Mouse (Mus musculus): ENCODE results near the gene Tgfbr3. TPM values are rescaled to one million over a fixed set of nuclear protein-coding genes. Genes with fewer than 3 reads are reported as not detected.

The Tgfbr3 gene
- polyA plus RNA-seq, 1 experiment from 2014 or later: 5.7 TPM

GRCm38 (mm10) chr5:107079146-107079638, 210.2 kb downstream of the Tgfbr3 start:
- 83% methylated on average over 11 of the region's 11 CpGs for WGBS
- no peak overlapping the region for H3K4me3 ChIP-seq
- H3K27me3 ChIP-seq (ENCODE audit: poor library complexity, severe bottlenecking): no peaks in the 10 kb centered on the region; the same call in 1 of the 2 replicates
- DNase-seq (ENCODE audit: extremely low spot score, low spot score): no peak
- H3K4me1 ChIP-seq: peaks cover 27% of the 10 kb centered on the region
- peak overlapping the region; percentile 30 for H3K27ac ChIP-seq
- H3K36me3 ChIP-seq (replicated peaks): no peaks in the 10 kb centered on the region
- H3K9me3 ChIP-seq: no peaks in the 10 kb centered on the region

- no peak for DNase-seq (ENCODE audit: extremely low spot score, low spot score)
- H3K9me3 ChIP-seq: no peaks in the 10 kb centered on the region
- 95% methylated on average over 3 of the region's 3 CpGs for WGBS
- H3K4me3 ChIP-seq: no peak overlapping the region
- H3K4me1 ChIP-seq: peaks cover 35% of the 10 kb centered on the region
- H3K27me3 ChIP-seq (ENCODE audit: poor library complexity, severe bottlenecking): no peaks in the 10 kb centered on the region; the same call in 1 of the 2 replicates
- no peak overlapping the region for H3K27ac ChIP-seq
- H3K36me3 ChIP-seq (replicated peaks): no peaks in the 10 kb centered on the region
These were observed 211.1 kb downstream of the Tgfbr3 start for GRCm38 (mm10) chr5:107078361-107078760.

GRCm38 (mm10) chr5:107077900-107078299, 211.5 kb downstream of the Tgfbr3 start:
- H3K36me3 ChIP-seq (replicated peaks): no peaks in the 10 kb centered on the region
- no peak overlapping the region for H3K27ac ChIP-seq
- H3K27me3 ChIP-seq (ENCODE audit: poor library complexity, severe bottlenecking): no peaks in the 10 kb centered on the region; the same call in 1 of the 2 replicates
- H3K4me3 ChIP-seq: no peak overlapping the region
- no peaks in the 10 kb centered on the region for H3K9me3 ChIP-seq
- H3K4me1 ChIP-seq: peaks cover 40% of the 10 kb centered on the region
- whole genome bisulfite sequencing: 92% methylated on average over 7 of the region's 7 CpGs
- DNase-seq (ENCODE audit: extremely low spot score, low spot score): no peak

GRCm38 (mm10) chr5:107074980-107075583, 214.3 kb downstream of the Tgfbr3 start:
- no peaks in the 10 kb centered on the region for H3K9me3 ChIP-seq
- WGBS: 85% methylated on average over 13 of the region's 13 CpGs
- no peaks in the 10 kb centered on the region for H3K36me3 ChIP-seq (replicated peaks)
- peaks cover 35% of the 10 kb centered on the region for H3K4me1 ChIP-seq
- H3K27ac ChIP-seq: no peak overlapping the region
- DNase-seq (ENCODE audit: extremely low spot score, low spot score): no peak
- no peak overlapping the region for H3K4me3 ChIP-seq
- H3K27me3 ChIP-seq (ENCODE audit: poor library complexity, severe bottlenecking): no peaks in the 10 kb centered on the region; the same call in 1 of the 2 replicates

GRCm38 (mm10) chr5:107074350-107074749, 215.1 kb downstream of the Tgfbr3 start:
- Histone ChIP-seq H3K27me3 (ENCODE audit: poor library complexity, severe bottlenecking) (no peaks in the 10 kb centered on the region; the same call in 1 of the 2 replicates), H3K27ac (no peak overlapping the region), H3K4me1 (peaks cover 28% of the 10 kb centered on the region), H3K36me3 (replicated peaks) (no peaks in the 10 kb centered on the region), H3K9me3 (no peaks in the 10 kb centered on the region), H3K4me3 (no peak overlapping the region)
- WGBS: 49% methylated on average over 4 of the region's 4 CpGs
- no peak for DNase-seq (ENCODE audit: extremely low spot score, low spot score)

GRCm38 (mm10) chr5:107073536-107073935, 215.9 kb downstream of the Tgfbr3 start:
- Histone ChIP-seq H3K36me3 (replicated peaks) (no peaks in the 10 kb centered on the region), H3K27me3 (ENCODE audit: poor library complexity, severe bottlenecking) (no peaks in the 10 kb centered on the region), H3K9me3 (no peaks in the 10 kb centered on the region), H3K4me3 (no peak overlapping the region), H3K27ac (no peak overlapping the region), H3K4me1 (peaks cover 23% of the 10 kb centered on the region)
- no peak for DNase-seq (ENCODE audit: extremely low spot score, low spot score)
- 46% methylated on average over 3 of the region's 3 CpGs for WGBS

- WGBS: 91% methylated on average over 5 of the region's 5 CpGs
- no peaks in the 10 kb centered on the region for H3K36me3 ChIP-seq (replicated peaks)
- no peak for DNase-seq (ENCODE audit: extremely low spot score, low spot score)
- H3K4me1 ChIP-seq: peaks cover 7% of the 10 kb centered on the region
- no peak overlapping the region for H3K4me3 ChIP-seq
- H3K27ac ChIP-seq: no peak overlapping the region
- H3K27me3 ChIP-seq (ENCODE audit: poor library complexity, severe bottlenecking): no peaks in the 10 kb centered on the region
- no peaks in the 10 kb centered on the region for H3K9me3 ChIP-seq
These were observed 221.3 kb downstream of the Tgfbr3 start for GRCm38 (mm10) chr5:107068146-107068545.

GRCm38 (mm10) chr5:107067531-107067930, 221.9 kb downstream of the Tgfbr3 start:
- Histone ChIP-seq H3K4me3 (no peak overlapping the region), H3K27ac (no peak overlapping the region), H3K27me3 (ENCODE audit: poor library complexity, severe bottlenecking) (no peaks in the 10 kb centered on the region), H3K9me3 (no peaks in the 10 kb centered on the region), H3K36me3 (replicated peaks) (no peaks in the 10 kb centered on the region), H3K4me1 (peaks cover 6% of the 10 kb centered on the region)
- 81% methylated on average over 7 of the region's 7 CpGs for WGBS
- no peak for DNase-seq (ENCODE audit: extremely low spot score, low spot score)

- 82% methylated on average over 5 of the region's 5 CpGs for WGBS
- DNase-seq (ENCODE audit: extremely low spot score, low spot score): no peak
- no peak overlapping the region for H3K4me3 ChIP-seq
- H3K9me3 ChIP-seq: no peaks in the 10 kb centered on the region
- H3K27ac ChIP-seq: no peak overlapping the region
- H3K4me1 ChIP-seq: peaks cover 14% of the 10 kb centered on the region
- no peaks in the 10 kb centered on the region for H3K36me3 ChIP-seq (replicated peaks)
- no peaks in the 10 kb centered on the region for H3K27me3 ChIP-seq (ENCODE audit: poor library complexity, severe bottlenecking)
These were observed 224.5 kb downstream of the Tgfbr3 start for GRCm38 (mm10) chr5:107064922-107065321.

- H3K36me3 ChIP-seq (replicated peaks): no peaks in the 10 kb centered on the region
- no peaks in the 10 kb centered on the region for H3K9me3 ChIP-seq
- peaks cover 14% of the 10 kb centered on the region for H3K4me1 ChIP-seq
- no peak for DNase-seq (ENCODE audit: extremely low spot score, low spot score)
- 77% methylated on average over 12 of the region's 12 CpGs for WGBS
- no peak overlapping the region for H3K4me3 ChIP-seq
- no peak overlapping the region for H3K27ac ChIP-seq
- no peaks in the 10 kb centered on the region for H3K27me3 ChIP-seq (ENCODE audit: poor library complexity, severe bottlenecking)
These were observed 227.1 kb downstream of the Tgfbr3 start for GRCm38 (mm10) chr5:107062229-107062852.

GRCm38 (mm10) chr5:107059514-107059913, 229.9 kb downstream of the Tgfbr3 start:
- Histone ChIP-seq H3K27ac (no peak overlapping the region), H3K36me3 (replicated peaks) (no peaks in the 10 kb centered on the region), H3K9me3 (no peaks in the 10 kb centered on the region), H3K27me3 (ENCODE audit: poor library complexity, severe bottlenecking) (no peaks in the 10 kb centered on the region), H3K4me3 (no peak overlapping the region), H3K4me1 (peaks cover 20% of the 10 kb centered on the region)
- 86% methylated on average over 5 of the region's 5 CpGs for WGBS
- DNase-seq (ENCODE audit: extremely low spot score, low spot score): no peak

- Histone ChIP-seq H3K4me1 (peaks cover 20% of the 10 kb centered on the region), H3K4me3 (no peak overlapping the region), H3K36me3 (replicated peaks) (no peaks in the 10 kb centered on the region), H3K27ac (no peak overlapping the region), H3K27me3 (ENCODE audit: poor library complexity, severe bottlenecking) (no peaks in the 10 kb centered on the region), H3K9me3 (no peaks in the 10 kb centered on the region)
- 85% methylated on average over 4 of the region's 4 CpGs for WGBS
- DNase-seq (ENCODE audit: extremely low spot score, low spot score): no peak
These were observed 230.8 kb downstream of the Tgfbr3 start for GRCm38 (mm10) chr5:107058642-107059041.
